Mouse (Mus musculus) spleen, adult 2 months (tissue): Measurements from ENCODE around the gene Gm28041. TPM values are rescaled to one million over a fixed set of nuclear protein-coding genes. Genes with fewer than 3 reads are reported as not detected.
A peak's percentile ranks its signal among the peaks of the same experiment; 100 is the strongest.
"Not testable (repeated sequence)": the region's sequence is repeated elsewhere in the genome, so short reads cannot be mapped to it uniquely, and the experiment has no call there.

Experiments used
- DNase-seq, 2 experiments: peaks; one replicate each; pipeline versions ENCODE4 v3.0.0 to v3.0.0-alpha.2; 2012 to 2021; ENCODE audit warnings: low spot score in 2 of 2, low read depth in 1 of 2
- H3K27ac ChIP-seq: fragments of 200-500 bp; 2 replicates; pipeline ENCODE4 v1.5.1; 2012; ENCODE audit warnings: low read length, inconsistent platforms; ENCODE audit not compliant: insufficient read depth
- H3K27me3 ChIP-seq: fragments of 200-500 bp; 2 replicates; pipeline ENCODE4 v1.6.1; 2012; ENCODE audit warnings: mild to moderate bottlenecking, moderate library complexity, low read length, inconsistent platforms; ENCODE audit not compliant: control insufficient read depth, insufficient read depth
- H3K36me3 ChIP-seq: fragments of 200-500 bp; 2 replicates; pipeline ENCODE4 v1.6.1; 2012; ENCODE audit warnings: mild to moderate bottlenecking, low read length, inconsistent platforms; ENCODE audit not compliant: control insufficient read depth, insufficient read depth
- H3K4me1 ChIP-seq: fragments of 200-500 bp; 2 replicates; pipeline ENCODE4 v1.6.1; 2011; ENCODE audit warnings: inconsistent platforms; ENCODE audit not compliant: control insufficient read depth, insufficient read depth, insufficient read length
- H3K4me3 ChIP-seq: fragments of 200-500 bp; 2 replicates; pipeline ENCODE4 v1.5.1; 2011; ENCODE audit warnings: mild to moderate bottlenecking, inconsistent platforms; ENCODE audit not compliant: insufficient read depth, insufficient read length; ENCODE audit errors: extremely low read depth
- CTCF ChIP-seq: fragments of 200-500 bp; IDR thresholded peaks from 2 replicates; pipeline ENCODE4 v1.5.1; 2011; ENCODE audit warnings: mild to moderate bottlenecking, inconsistent platforms; ENCODE audit not compliant: insufficient read depth, insufficient read length, insufficient replicate concordance; ENCODE audit errors: extremely low read depth
- POLR2A ChIP-seq: fragments of 200-500 bp; IDR thresholded peaks from 2 replicates; pipeline ENCODE4 v1.6.1; 2011; ENCODE audit warnings: low read depth, low read length, inconsistent platforms
- WGBS: fragments of 180-500 bp; shearing (Covaris S2); methylation state at CpG from one replicate; pipeline ENCODE4 v1.1.7; 2018; 5-methylcytosine and 5-hydroxymethylcytosine counted together
- polyA plus RNA-seq: library from polyadenylated mRNA; depleted of rRNA; stranded (reverse); fragments of >200 nt; gene quantifications from 2 replicates; pipeline ENCODE4 v1.2.3, GENCODE M21; 2012

Gene Gm28041
- polyA plus RNA-seq, 1 experiment, result 0.20 TPM

GRCm38 (mm10) chr13:67399183-67399903 lies 23.8 kb upstream of the Gm28041 start, which contains the start of gene Zfp429:
TSS of gene Zfp429 (minus strand) at chr13:67399819.
- H3K4me3 ChIP-seq, result peak within 1 kb of the TSS; percentile 65
- not testable (repeated sequence) for H3K4me1 ChIP-seq, H3K36me3 ChIP-seq, H3K27me3 ChIP-seq
- DNase-seq, result peak; percentile 57 to 75
- H3K27ac ChIP-seq, result peak within 1 kb of the TSS; percentile 56
- 3% methylated on average over 16 of the region's 16 CpGs for WGBS
- peak; percentile 11; the same call in 1 of the 2 replicates for TF ChIP-seq POLR2A

GRCm38 (mm10) chr13:67376255-67376654 lies 722 bp upstream of the Gm28041 start:
- H3K4me1 ChIP-seq, DNase-seq, H3K27ac ChIP-seq, H3K4me3 ChIP-seq, H3K27me3 ChIP-seq, H3K36me3 ChIP-seq: not testable (repeated sequence)
- WGBS, result 52% methylated on average over 3 of the region's 3 CpGs

- peak; percentile 80 to 86 for DNase-seq
- Histone ChIP-seq H3K27me3 (no peaks in the 10 kb centered on the region), H3K36me3 (peaks cover 1% of the 10 kb centered on the region; the same call in 1 of the 2 replicates), H3K4me1 (no peaks in the 10 kb centered on the region; the same call in 1 of the 2 replicates), H3K4me3 (peak within 1 kb of the TSS; percentile 80), H3K27ac (peak within 1 kb of the TSS; percentile 76)
- under 1% methylated on average over 15 of the region's 15 CpGs for WGBS
- TF ChIP-seq POLR2A, result no peak
- no peak for TF ChIP-seq CTCF
Measured at GRCm38 (mm10) chr13:67360131-67360744, 15.3 kb downstream of the Gm28041 start, which contains the start of the genes Gm28044 and Zfp953. TSS of gene Gm28044 (minus strand) at chr13:67360536. TSS of gene Zfp953 (minus strand) at chr13:67360605.

GRCm38 (mm10) chr13:67351854-67352253 lies 23.7 kb downstream of the Gm28041 start:
- no peak for TF ChIP-seq POLR2A
- no peak for TF ChIP-seq CTCF
- no peak overlapping the region for H3K27ac ChIP-seq
- no peak overlapping the region for H3K4me3 ChIP-seq
- no peaks in the 10 kb centered on the region for H3K4me1 ChIP-seq
- DNase-seq, result no peak
- no peaks in the 10 kb centered on the region for H3K27me3 ChIP-seq
- H3K36me3 ChIP-seq, result no peaks in the 10 kb centered on the region

GRCm38 (mm10) chr13:67343422-67343821 lies 32.1 kb downstream of the Gm28041 start:
- no peak overlapping the region for H3K27ac ChIP-seq
- 91% methylated on average over 2 of the region's 2 CpGs for WGBS
- H3K36me3 ChIP-seq, result peaks cover 13% of the 10 kb centered on the region
- H3K4me1 ChIP-seq, result no peaks in the 10 kb centered on the region
- no peak for TF ChIP-seq CTCF
- no peak for TF ChIP-seq POLR2A
- no peak for DNase-seq
- H3K27me3 ChIP-seq, result no peaks in the 10 kb centered on the region
- H3K4me3 ChIP-seq, result no peak overlapping the region

- 70% methylated on average over 1 of the region's 1 CpGs for WGBS
- Histone ChIP-seq H3K27ac (no peak overlapping the region), H3K36me3 (no peaks in the 10 kb centered on the region), H3K4me3 (peak overlapping the region; percentile 17; the same call in 1 of the 2 replicates), H3K27me3 (no peaks in the 10 kb centered on the region), H3K4me1 (no peaks in the 10 kb centered on the region; the same call in 1 of the 2 replicates)
- no peak for DNase-seq
- TF ChIP-seq CTCF (no peak), POLR2A (no peak)
Measured at GRCm38 (mm10) chr13:67332877-67333276, 42.7 kb downstream of the Gm28041 start.

GRCm38 (mm10) chr13:67332019-67332724 lies 43.4 kb downstream of the Gm28041 start, which contains the start of gene Zfp595:
TSS of gene Zfp595 (minus strand) at chr13:67332570.
- Histone ChIP-seq H3K4me3 (peak within 1 kb of the TSS; percentile 73), H3K27ac (peak within 1 kb of the TSS; percentile 65), H3K36me3 (no peaks in the 10 kb centered on the region), H3K27me3 (no peaks in the 10 kb centered on the region), H3K4me1 (no peaks in the 10 kb centered on the region; the same call in 1 of the 2 replicates)
- TF ChIP-seq CTCF (peak; percentile 28; the same call in 1 of the 2 replicates), POLR2A (no peak)
- peak; percentile 81 for DNase-seq
- 7% methylated on average over 17 of the region's 17 CpGs for WGBS
